Mouse (Mus musculus): Measurements from ENCODE around the gene Pitx1. TPM values are rescaled to one million over a fixed set of nuclear protein-coding genes. Genes with fewer than 3 reads are reported as not detected.

Gene Pitx1
- 0.02 TPM in 1 of 2 replicates, not detected in the other for polyA plus RNA-seq (2012)

GRCm38 (mm10) chr13:55836142-55836625, at the start of gene Pitx1:
Pitx1 (minus strand) TSS chr13:55836192.
- peaks cover 97% of the 10 kb centered on the region for H3K27me3 ChIP-seq (ENCODE audit: control insufficient read depth)
- no peaks in the 10 kb centered on the region for H3K36me3 ChIP-seq (ENCODE audit: control insufficient read depth)
- peaks cover 4% of the 10 kb centered on the region; the same call in 1 of the 2 replicates for H3K9me3 ChIP-seq (ENCODE audit: control insufficient read depth, low read length)
- H3K4me1 ChIP-seq (ENCODE audit: control insufficient read depth) = no peaks in the 10 kb centered on the region
- TF ChIP-seq TAL1 (IDR thresholded peaks at IDR 0.05; ENCODE audit: low read length) (no peak), GATA1 (IDR thresholded peaks at IDR 0.05; ENCODE audit: low read length) (no peak)
- H3K4me3 ChIP-seq (replicated peaks) = no peak within 1 kb of the TSS

- Histone ChIP-seq H3K9me3 (ENCODE audit: control insufficient read depth, low read length) (no peaks in the 10 kb centered on the region), H3K4me1 (ENCODE audit: control insufficient read depth) (no peaks in the 10 kb centered on the region), H3K4me3 (replicated peaks) (no peak overlapping the region), H3K27me3 (ENCODE audit: control insufficient read depth) (no peaks in the 10 kb centered on the region), H3K36me3 (ENCODE audit: control insufficient read depth) (no peaks in the 10 kb centered on the region)
- no peak for TF ChIP-seq GATA1 (IDR thresholded peaks at IDR 0.05; ENCODE audit: low read length)
- no peak for TF ChIP-seq TAL1 (IDR thresholded peaks at IDR 0.05; ENCODE audit: low read length)
Observed at GRCm38 (mm10) chr13:55881431-55882202, 45.6 kb upstream of the Pitx1 start.

- Histone ChIP-seq H3K4me3 (replicated peaks) (no peak overlapping the region), H3K4me1 (ENCODE audit: control insufficient read depth) (no peaks in the 10 kb centered on the region), H3K36me3 (ENCODE audit: control insufficient read depth) (no peaks in the 10 kb centered on the region), H3K9me3 (ENCODE audit: control insufficient read depth, low read length) (no peaks in the 10 kb centered on the region; the same call in 1 of the 2 replicates), H3K27me3 (ENCODE audit: control insufficient read depth) (no peaks in the 10 kb centered on the region)
- TF ChIP-seq GATA1 (IDR thresholded peaks at IDR 0.05; ENCODE audit: low read length) (no peak), TAL1 (IDR thresholded peaks at IDR 0.05; ENCODE audit: low read length) (no peak)
Observed at GRCm38 (mm10) chr13:55878353-55878752, 42.4 kb upstream of the Pitx1 start.

- Histone ChIP-seq H3K4me1 (ENCODE audit: control insufficient read depth) (no peaks in the 10 kb centered on the region), H3K27me3 (ENCODE audit: control insufficient read depth) (no peaks in the 10 kb centered on the region)
- TF ChIP-seq GATA1 (IDR thresholded peaks at IDR 0.05; ENCODE audit: low read length) (no peak), TAL1 (IDR thresholded peaks at IDR 0.05; ENCODE audit: low read length) (no peak)
Observed at GRCm38 (mm10) chr13:55871410-55871809, 35.4 kb upstream of the Pitx1 start.

GRCm38 (mm10) chr13:55870001-55870400, 34.0 kb upstream of the Pitx1 start:
- Histone ChIP-seq H3K9me3 (ENCODE audit: control insufficient read depth, low read length) (peaks cover 14% of the 10 kb centered on the region), H3K27me3 (ENCODE audit: control insufficient read depth) (no peaks in the 10 kb centered on the region), H3K4me1 (ENCODE audit: control insufficient read depth) (no peaks in the 10 kb centered on the region), H3K4me3 (replicated peaks) (no peak overlapping the region), H3K36me3 (ENCODE audit: control insufficient read depth) (no peaks in the 10 kb centered on the region)
- TF ChIP-seq TAL1 (IDR thresholded peaks at IDR 0.05; ENCODE audit: low read length) (no peak), GATA1 (IDR thresholded peaks at IDR 0.05; ENCODE audit: low read length) (no peak)

More at GRCm38 (mm10) chr13:55871410-55871809, 35.4 kb upstream of the Pitx1 start:
- no peaks in the 10 kb centered on the region for H3K36me3 ChIP-seq (ENCODE audit: control insufficient read depth)
- H3K4me3 ChIP-seq (replicated peaks) = no peak overlapping the region
- H3K9me3 ChIP-seq (ENCODE audit: control insufficient read depth, low read length) = peaks cover 14% of the 10 kb centered on the region

GRCm38 (mm10) chr13:55867540-55868103, 31.6 kb upstream of the Pitx1 start:
- Histone ChIP-seq H3K27me3 (ENCODE audit: control insufficient read depth) (no peaks in the 10 kb centered on the region), H3K4me1 (ENCODE audit: control insufficient read depth) (no peaks in the 10 kb centered on the region), H3K4me3 (replicated peaks) (no peak overlapping the region), H3K36me3 (ENCODE audit: control insufficient read depth) (no peaks in the 10 kb centered on the region), H3K9me3 (ENCODE audit: control insufficient read depth, low read length) (peaks cover 14% of the 10 kb centered on the region)
- TF ChIP-seq TAL1 (IDR thresholded peaks at IDR 0.05; ENCODE audit: low read length) (no peak), GATA1 (IDR thresholded peaks at IDR 0.05; ENCODE audit: low read length) (no peak)

GRCm38 (mm10) chr13:55860483-55860882, 24.5 kb upstream of the Pitx1 start:
- no peak overlapping the region for H3K4me3 ChIP-seq (replicated peaks)
- H3K4me1 ChIP-seq (ENCODE audit: control insufficient read depth) = no peaks in the 10 kb centered on the region
- H3K27me3 ChIP-seq (ENCODE audit: control insufficient read depth) = peaks cover 7% of the 10 kb centered on the region; the same call in 1 of the 2 replicates
- TF ChIP-seq GATA1 (IDR thresholded peaks at IDR 0.05; ENCODE audit: low read length) (no peak), TAL1 (IDR thresholded peaks at IDR 0.05; ENCODE audit: low read length) (no peak)
- H3K9me3 ChIP-seq (ENCODE audit: control insufficient read depth, low read length) = no peaks in the 10 kb centered on the region
- H3K36me3 ChIP-seq (ENCODE audit: control insufficient read depth) = no peaks in the 10 kb centered on the region

- H3K9me3 ChIP-seq (ENCODE audit: control insufficient read depth, low read length) = no peaks in the 10 kb centered on the region
- no peak overlapping the region for H3K4me3 ChIP-seq (replicated peaks)
- no peaks in the 10 kb centered on the region for H3K4me1 ChIP-seq (ENCODE audit: control insufficient read depth)
- TF ChIP-seq GATA1 (IDR thresholded peaks at IDR 0.05; ENCODE audit: low read length) (no peak), TAL1 (IDR thresholded peaks at IDR 0.05; ENCODE audit: low read length) (no peak)
- no peaks in the 10 kb centered on the region for H3K36me3 ChIP-seq (ENCODE audit: control insufficient read depth)
- peaks cover 7% of the 10 kb centered on the region; the same call in 1 of the 2 replicates for H3K27me3 ChIP-seq (ENCODE audit: control insufficient read depth)
Observed at GRCm38 (mm10) chr13:55858463-55858862, 22.5 kb upstream of the Pitx1 start.

GRCm38 (mm10) chr13:55855793-55856192, 19.8 kb upstream of the Pitx1 start:
- H3K4me3 ChIP-seq (replicated peaks) = no peak overlapping the region
- no peaks in the 10 kb centered on the region for H3K4me1 ChIP-seq (ENCODE audit: control insufficient read depth)
- H3K9me3 ChIP-seq (ENCODE audit: control insufficient read depth, low read length) = no peaks in the 10 kb centered on the region
- no peak for TF ChIP-seq TAL1 (IDR thresholded peaks at IDR 0.05; ENCODE audit: low read length)
- TF ChIP-seq GATA1 (IDR thresholded peaks at IDR 0.05; ENCODE audit: low read length) = no peak
- no peaks in the 10 kb centered on the region for H3K36me3 ChIP-seq (ENCODE audit: control insufficient read depth)
- H3K27me3 ChIP-seq (ENCODE audit: control insufficient read depth) = peaks cover 7% of the 10 kb centered on the region; the same call in 1 of the 2 replicates
